Mouse (Mus musculus): ENCODE results near the gene Itga7. TPM values are rescaled to one million over a fixed set of nuclear protein-coding genes. Genes with fewer than 3 reads are reported as not detected.

The Itga7 gene
- polyA plus RNA-seq, 1 experiment from 2014 or later, result 0.15 TPM

- H3K27ac ChIP-seq, result no peak overlapping the region
- H3K27me3 ChIP-seq (ENCODE audit: poor library complexity, severe bottlenecking), result peaks cover 3% of the 10 kb centered on the region; the same call in 1 of the 2 replicates
- DNase-seq (ENCODE audit: extremely low spot score, low spot score), result no peak
- WGBS, result 86% methylated on average over 3 of the region's 3 CpGs
- no peak overlapping the region for H3K4me3 ChIP-seq
- peaks cover 49% of the 10 kb centered on the region for H3K4me1 ChIP-seq
- H3K9me3 ChIP-seq, result no peaks in the 10 kb centered on the region
- H3K36me3 ChIP-seq (replicated peaks), result peaks cover 52% of the 10 kb centered on the region
Observed at GRCm38 (mm10) chr10:128916665-128917064, 17.0 kb upstream of the Itga7 start.

GRCm38 (mm10) chr10:128917400-128917799, 16.2 kb upstream of the Itga7 start:
- Histone ChIP-seq H3K27me3 (ENCODE audit: poor library complexity, severe bottlenecking) (no peaks in the 10 kb centered on the region), H3K36me3 (replicated peaks) (peaks cover 45% of the 10 kb centered on the region), H3K4me1 (peaks cover 54% of the 10 kb centered on the region), H3K9me3 (no peaks in the 10 kb centered on the region), H3K27ac (no peak overlapping the region), H3K4me3 (no peak overlapping the region)
- 85% methylated on average over 6 of the region's 6 CpGs for WGBS
- DNase-seq (ENCODE audit: extremely low spot score, low spot score), result no peak

- Histone ChIP-seq H3K4me3 (no peak overlapping the region), H3K27ac (no peak overlapping the region), H3K36me3 (replicated peaks) (peaks cover 41% of the 10 kb centered on the region), H3K4me1 (peaks cover 55% of the 10 kb centered on the region), H3K9me3 (no peaks in the 10 kb centered on the region), H3K27me3 (ENCODE audit: poor library complexity, severe bottlenecking) (no peaks in the 10 kb centered on the region)
- WGBS, result 84% methylated on average over 7 of the region's 7 CpGs
- no peak for DNase-seq (ENCODE audit: extremely low spot score, low spot score)
Observed at GRCm38 (mm10) chr10:128918246-128918645, 15.4 kb upstream of the Itga7 start.

- Histone ChIP-seq H3K27me3 (ENCODE audit: poor library complexity, severe bottlenecking) (0 out of 2 replicates have a peak, but pooled peaks cover 2% of the 10 kb centered on the region), H3K4me1 (peaks cover 56% of the 10 kb centered on the region), H3K9me3 (no peaks in the 10 kb centered on the region), H3K4me3 (no peak overlapping the region), H3K27ac (peak overlapping the region; percentile 36), H3K36me3 (replicated peaks) (peaks cover 33% of the 10 kb centered on the region)
- WGBS, result 13% methylated on average over 6 of the region's 6 CpGs
- no peak for DNase-seq (ENCODE audit: extremely low spot score, low spot score)
Observed at GRCm38 (mm10) chr10:128919203-128919631, 14.4 kb upstream of the Itga7 start.

GRCm38 (mm10) chr10:128919966-128920365, 13.7 kb upstream of the Itga7 start:
- WGBS, result 80% methylated on average over 7 of the region's 7 CpGs
- Histone ChIP-seq H3K27me3 (ENCODE audit: poor library complexity, severe bottlenecking) (0 out of 2 replicates have a peak, but pooled peaks cover 3% of the 10 kb centered on the region), H3K27ac (peak overlapping the region; percentile 36), H3K36me3 (replicated peaks) (peaks cover 31% of the 10 kb centered on the region), H3K4me1 (peaks cover 56% of the 10 kb centered on the region), H3K4me3 (no peak overlapping the region), H3K9me3 (no peaks in the 10 kb centered on the region)
- DNase-seq (ENCODE audit: extremely low spot score, low spot score), result no peak

- peak overlapping the region; percentile 20; the same call in 1 of the 2 replicates for H3K27ac ChIP-seq
- DNase-seq (ENCODE audit: extremely low spot score, low spot score), result no peak
- H3K9me3 ChIP-seq, result no peaks in the 10 kb centered on the region
- H3K27me3 ChIP-seq (ENCODE audit: poor library complexity, severe bottlenecking), result 0 out of 2 replicates have a peak, but pooled peaks cover 3% of the 10 kb centered on the region
- 77% methylated on average over 3 of the region's 3 CpGs for WGBS
- peaks cover 56% of the 10 kb centered on the region for H3K4me1 ChIP-seq
- H3K36me3 ChIP-seq (replicated peaks), result peaks cover 24% of the 10 kb centered on the region
- no peak overlapping the region for H3K4me3 ChIP-seq
Observed at GRCm38 (mm10) chr10:128920736-128921161, 12.9 kb upstream of the Itga7 start.

GRCm38 (mm10) chr10:128921251-128921650, 12.4 kb upstream of the Itga7 start:
- DNase-seq (ENCODE audit: extremely low spot score, low spot score), result no peak
- WGBS, result 74% methylated on average over 1 of the region's 1 CpGs
- Histone ChIP-seq H3K36me3 (replicated peaks) (peaks cover 21% of the 10 kb centered on the region), H3K4me3 (no peak overlapping the region), H3K4me1 (peaks cover 56% of the 10 kb centered on the region), H3K9me3 (no peaks in the 10 kb centered on the region), H3K27me3 (ENCODE audit: poor library complexity, severe bottlenecking) (0 out of 2 replicates have a peak, but pooled peaks cover 3% of the 10 kb centered on the region), H3K27ac (peak overlapping the region; percentile 20; the same call in 1 of the 2 replicates)

- Histone ChIP-seq H3K27ac (peak overlapping the region; percentile 93), H3K36me3 (replicated peaks) (peaks cover 13% of the 10 kb centered on the region), H3K4me3 (peak overlapping the region; percentile 91), H3K4me1 (peaks cover 56% of the 10 kb centered on the region), H3K27me3 (ENCODE audit: poor library complexity, severe bottlenecking) (peaks cover 7% of the 10 kb centered on the region), H3K9me3 (no peaks in the 10 kb centered on the region)
- 76% methylated on average over 16 of the region's 16 CpGs for WGBS
- DNase-seq (ENCODE audit: extremely low spot score, low spot score), result no peak
Observed at GRCm38 (mm10) chr10:128921883-128922821, 11.5 kb upstream of the Itga7 start.

GRCm38 (mm10) chr10:128922822-128923012, 10.9 kb upstream of the Itga7 start, which contains the start of gene Rdh5:
Rdh5 (minus strand) TSS chr10:128922888.
- Histone ChIP-seq H3K27ac (peak within 1 kb of the TSS; percentile 93), H3K27me3 (ENCODE audit: poor library complexity, severe bottlenecking) (peaks cover 11% of the 10 kb centered on the region), H3K4me1 (peaks cover 56% of the 10 kb centered on the region), H3K9me3 (no peaks in the 10 kb centered on the region), H3K36me3 (replicated peaks) (peaks cover 7% of the 10 kb centered on the region), H3K4me3 (peak within 1 kb of the TSS; percentile 91)
- no peak for DNase-seq (ENCODE audit: extremely low spot score, low spot score)
- 22% methylated on average over 1 of the region's 1 CpGs for WGBS

- WGBS, result under 1% methylated on average over 42 of the region's 42 CpGs
- H3K36me3 ChIP-seq (replicated peaks), result peaks cover 3% of the 10 kb centered on the region
- peaks cover 54% of the 10 kb centered on the region for H3K4me1 ChIP-seq
- H3K27ac ChIP-seq, result peak overlapping the region; percentile 93
- H3K4me3 ChIP-seq, result peak overlapping the region; percentile 91
- H3K9me3 ChIP-seq, result no peaks in the 10 kb centered on the region
- peaks cover 15% of the 10 kb centered on the region for H3K27me3 ChIP-seq (ENCODE audit: poor library complexity, severe bottlenecking)
- DNase-seq (ENCODE audit: extremely low spot score, low spot score), result peak; percentile 89
Observed at GRCm38 (mm10) chr10:128923013-128923691, 10.5 kb upstream of the Itga7 start.

- 74% methylated on average over 9 of the region's 9 CpGs for WGBS
- Histone ChIP-seq H3K4me1 (peaks cover 49% of the 10 kb centered on the region), H3K9me3 (no peaks in the 10 kb centered on the region), H3K27me3 (ENCODE audit: poor library complexity, severe bottlenecking) (peaks cover 23% of the 10 kb centered on the region), H3K27ac (peak within 1 kb of the TSS; percentile 93), H3K4me3 (peak within 1 kb of the TSS; percentile 91), H3K36me3 (replicated peaks) (no peaks in the 10 kb centered on the region)
- no peak for DNase-seq (ENCODE audit: extremely low spot score, low spot score)
Observed at GRCm38 (mm10) chr10:128923935-128924334, 9.7 kb upstream of the Itga7 start, which contains the start of gene Bloc1s1. Bloc1s1 (minus strand) TSS chr10:128924035.

- Histone ChIP-seq H3K27ac (no peak overlapping the region), H3K9me3 (no peaks in the 10 kb centered on the region), H3K4me1 (peaks cover 12% of the 10 kb centered on the region), H3K4me3 (no peak overlapping the region), H3K27me3 (ENCODE audit: poor library complexity, severe bottlenecking) (peaks cover 65% of the 10 kb centered on the region), H3K36me3 (replicated peaks) (no peaks in the 10 kb centered on the region)
- 33% methylated on average over 4 of the region's 4 CpGs for WGBS
- no peak for DNase-seq (ENCODE audit: extremely low spot score, low spot score)
Observed at GRCm38 (mm10) chr10:128928356-128928755, 5.3 kb upstream of the Itga7 start.
